Mouse (Mus musculus): ENCODE data around the gene Gkn1.

Gene Gkn1

GRCm38 (mm10) chr6:87350829-87351228 is at the start of gene Gkn1:
Gene Gkn1 (minus strand): TSS chr6:87350942.
- no peak for DNase-seq (ENCODE audit: low read depth in 2 of 2, low spot score in 2 of 2)

DNA sequence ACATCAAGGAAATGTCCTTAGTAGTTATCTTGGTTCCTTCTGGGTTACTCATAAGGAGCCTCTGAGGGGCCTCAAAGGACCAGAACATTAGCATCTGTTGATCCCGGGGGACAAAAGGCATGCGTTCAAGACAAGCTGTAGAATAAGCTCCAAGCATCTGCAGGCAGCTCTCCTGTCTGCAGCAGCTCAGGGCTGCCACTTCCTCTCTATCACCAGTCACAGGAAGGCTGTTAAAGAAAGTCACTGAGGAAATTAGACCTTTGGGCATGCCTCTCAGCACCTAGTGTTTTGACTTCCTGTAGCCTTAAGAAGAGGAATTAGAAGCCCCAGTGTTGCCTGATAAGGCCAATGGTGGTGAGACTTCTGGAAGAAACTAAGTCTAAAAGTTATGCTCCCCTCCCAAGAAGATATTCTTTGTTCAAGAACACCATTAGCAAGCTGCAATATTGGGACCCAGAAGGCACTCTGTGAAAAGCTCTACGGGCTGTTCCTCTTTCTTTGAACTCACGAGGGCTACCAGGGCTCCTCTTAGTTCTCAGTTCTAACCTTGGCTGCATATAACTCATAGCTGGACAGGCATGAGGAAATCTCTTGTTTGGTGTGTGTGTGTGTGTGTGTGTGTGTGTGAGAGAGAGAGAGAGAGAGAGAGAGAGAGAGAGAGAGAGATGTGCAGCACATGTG is 49.3 kb upstream of the Gkn1 start:
- peak in 1 of 2 experiments; percentile 15 for DNase-seq (ENCODE audit: low read depth in 2 of 2, low spot score in 2 of 2)

- DNase-seq (ENCODE audit: low read depth in 2 of 2, low spot score in 2 of 2), result peak; percentile 69 to 76
Measured at GRCm38 (mm10) chr6:87399137-87399536, 48.4 kb upstream of the Gkn1 start.

GRCm38 (mm10) chr6:87394783-87395182 is 44.0 kb upstream of the Gkn1 start:
- DNase-seq (ENCODE audit: low read depth in 2 of 2, low spot score in 2 of 2), result peak in 1 of 2 experiments; percentile 44

- DNase-seq (ENCODE audit: low read depth in 2 of 2, low spot score in 2 of 2), result no peak
Measured at GRCm38 (mm10) chr6:87393466-87394205, 42.9 kb upstream of the Gkn1 start.

DNA sequence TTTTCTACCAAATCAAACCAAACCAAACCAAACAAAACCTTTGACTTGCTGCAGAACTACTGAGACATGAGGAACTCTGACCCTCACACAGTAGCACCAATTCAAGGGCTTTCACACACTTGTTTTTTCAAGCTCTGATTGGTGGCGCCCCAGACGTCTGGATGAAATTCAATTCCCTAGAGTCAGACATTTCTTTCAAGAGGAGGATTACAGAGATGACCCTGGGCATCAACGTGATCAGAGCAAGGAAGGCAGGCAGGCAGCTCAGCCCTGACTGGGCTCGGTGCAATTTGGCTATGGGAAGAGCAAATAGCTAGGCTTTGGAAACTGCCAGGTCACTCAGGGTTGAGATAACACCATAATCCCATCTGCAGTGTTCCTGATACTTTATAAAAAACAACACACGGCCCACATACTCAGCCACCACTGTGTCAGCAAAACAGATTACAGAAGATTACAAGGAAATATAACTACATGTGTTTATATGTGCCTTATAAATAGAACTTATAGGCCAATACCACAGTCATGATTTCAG is 38.8 kb upstream of the Gkn1 start:
- DNase-seq (ENCODE audit: low read depth in 2 of 2, low spot score in 2 of 2), result no peak

GRCm38 (mm10) chr6:87388877-87389276 is 38.1 kb upstream of the Gkn1 start, which contains the start of gene Gkn3:
Gene Gkn3 (minus strand): TSS chr6:87388935.
- DNase-seq (ENCODE audit: low read depth in 2 of 2, low spot score in 2 of 2), result no peak

DNA sequence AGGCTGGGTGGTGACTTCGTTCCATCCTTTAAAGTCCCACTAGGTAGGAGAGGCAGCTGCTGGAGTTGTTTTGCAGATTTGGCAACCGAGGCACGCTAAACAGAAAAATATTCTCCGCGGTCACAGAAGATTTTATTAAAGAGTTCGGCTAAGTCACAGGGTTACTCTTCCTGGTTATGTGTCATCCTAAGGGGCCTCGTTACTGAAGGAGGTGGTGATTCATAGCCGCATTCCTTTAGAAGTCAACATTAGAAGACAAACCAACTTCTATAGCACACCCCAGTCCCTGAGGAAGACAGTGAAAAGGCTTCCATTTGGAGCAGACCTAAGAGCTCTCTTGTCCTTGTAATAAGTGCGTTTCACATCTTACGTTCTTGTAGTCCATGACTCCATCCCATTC is 35.9 kb upstream of the Gkn1 start:
- DNase-seq (ENCODE audit: low read depth in 2 of 2, low spot score in 2 of 2), result no peak

DNA sequence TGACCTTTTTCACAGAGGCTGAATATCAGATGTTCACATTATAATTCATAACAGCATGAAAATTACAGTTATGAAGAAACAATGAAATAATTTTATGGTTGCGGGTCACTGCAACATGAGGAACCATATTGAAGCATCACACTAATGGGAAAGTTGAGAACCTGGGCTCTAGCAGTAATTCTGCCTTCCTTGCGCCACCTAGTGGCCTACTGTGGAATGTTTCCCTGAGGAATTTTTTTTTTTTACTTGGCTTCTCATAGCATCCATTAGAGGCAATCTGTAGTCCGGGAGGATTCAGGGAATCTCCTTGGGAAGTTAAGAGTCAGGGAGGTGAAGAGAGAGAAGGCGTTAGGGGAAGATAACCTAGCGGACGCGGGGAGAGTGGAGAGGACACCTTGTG is 35.5 kb upstream of the Gkn1 start:
- DNase-seq (ENCODE audit: low read depth in 2 of 2, low spot score in 2 of 2), result peak in 1 of 2 experiments; percentile 49

DNA sequence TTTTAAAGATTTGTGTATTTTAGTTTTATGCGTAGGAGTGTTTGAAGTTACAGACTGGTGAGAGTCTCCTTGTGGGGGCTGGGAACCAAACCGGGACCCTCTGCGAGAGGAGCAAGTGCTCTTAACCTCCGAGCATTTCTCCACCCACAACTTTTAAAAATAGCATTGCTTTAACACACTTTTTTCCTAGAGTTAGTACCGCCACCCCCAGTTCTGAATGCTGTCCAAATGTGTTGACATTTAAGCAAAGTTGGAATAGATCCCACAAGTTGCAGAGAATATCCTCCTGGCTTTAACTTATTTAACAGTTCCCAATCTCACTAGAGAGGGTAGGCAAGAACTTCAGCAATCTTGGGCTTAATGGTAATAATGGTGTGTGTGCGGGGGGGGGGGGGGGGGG is 34.0 kb upstream of the Gkn1 start:
- DNase-seq (ENCODE audit: low read depth in 2 of 2, low spot score in 2 of 2), result no peak

- DNase-seq (ENCODE audit: low read depth in 2 of 2, low spot score in 2 of 2), result no peak
Measured at GRCm38 (mm10) chr6:87383926-87384691, 33.4 kb upstream of the Gkn1 start.

DNA sequence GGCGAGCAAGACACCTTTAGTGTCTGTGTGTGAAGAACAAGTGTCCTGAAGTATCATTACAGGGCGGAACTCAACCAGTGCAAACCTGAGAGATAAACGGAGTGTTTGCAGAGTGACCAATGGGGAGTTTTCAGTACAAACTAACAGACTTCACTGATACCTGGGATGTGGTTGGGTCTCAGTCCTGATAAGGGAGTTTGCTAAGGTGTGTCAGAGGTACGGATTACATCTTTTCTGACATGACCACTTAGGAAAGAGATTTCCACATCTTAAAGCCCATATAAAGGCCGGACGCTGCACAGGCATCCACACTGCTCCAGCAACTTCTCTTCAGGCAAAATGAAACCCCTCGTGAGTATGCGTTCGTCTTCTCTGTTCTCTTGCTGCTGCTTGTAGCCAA is 22.3 kb upstream of the Gkn1 start, which contains the start of gene Gkn2:
TSS of gene Gkn2 (plus strand) at position 301 of the 400 bp plus-strand sequence.
- no peak for DNase-seq (ENCODE audit: low read depth in 2 of 2, low spot score in 2 of 2)

- DNase-seq (ENCODE audit: low read depth in 2 of 2, low spot score in 2 of 2), result no peak
Measured at GRCm38 (mm10) chr6:87369223-87369622, 18.5 kb upstream of the Gkn1 start.

- no peak for DNase-seq (ENCODE audit: low read depth in 2 of 2, low spot score in 2 of 2)
Measured at GRCm38 (mm10) chr6:87354441-87354840, 3.7 kb upstream of the Gkn1 start.

- no peak for DNase-seq (ENCODE audit: low read depth in 2 of 2, low spot score in 2 of 2)
Measured at GRCm38 (mm10) chr6:87335935-87336295, 14.8 kb downstream of the Gkn1 start.

- DNase-seq (ENCODE audit: low read depth in 2 of 2, low spot score in 2 of 2), result peak; percentile 1 to 32
Measured at GRCm38 (mm10) chr6:87335091-87335934, 15.4 kb downstream of the Gkn1 start, which contains the start of gene Antxr1. Gene Antxr1 (minus strand): TSS chr6:87335821.

GRCm38 (mm10) chr6:87334361-87335090 is 16.2 kb downstream of the Gkn1 start:
- no peak for DNase-seq (ENCODE audit: low read depth in 2 of 2, low spot score in 2 of 2)

DNA sequence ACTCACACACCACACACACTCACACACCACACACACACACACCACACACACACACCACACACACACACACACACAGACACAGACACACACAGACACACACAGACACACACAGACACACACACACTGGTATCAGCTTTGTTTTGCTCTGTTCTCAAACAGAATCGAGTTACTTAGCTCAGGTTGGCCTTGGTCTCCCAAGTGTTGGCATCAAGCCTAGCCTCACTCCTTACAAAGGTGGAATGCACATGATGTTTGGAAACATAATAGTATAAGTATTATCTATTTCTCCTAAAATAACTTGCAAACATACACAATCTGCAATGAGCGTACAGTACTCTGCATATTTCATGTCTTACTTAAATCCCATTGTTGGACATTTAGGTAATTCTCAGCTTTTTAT is 18.4 kb downstream of the Gkn1 start:
- no peak for DNase-seq (ENCODE audit: low read depth in 2 of 2, low spot score in 2 of 2)

- no peak for DNase-seq (ENCODE audit: low read depth in 2 of 2, low spot score in 2 of 2)
Measured at GRCm38 (mm10) chr6:87328265-87329173, 22.2 kb downstream of the Gkn1 start.

Data from CD8-positive naive resting alpha-beta T cell, adult 2 months (primary cell).